Mouse (Mus musculus) heart, embryonic 10.5 days (tissue): ENCODE data around the gene Hes7. TPM values are rescaled to one million over a fixed set of nuclear protein-coding genes. Genes with fewer than 3 reads are reported as not detected.

Source experiments
- DNase-seq: peaks from one replicate; pipeline ENCODE4 v3.0.0-alpha.2; 2017; ENCODE audit warnings: low spot score
- H3K27ac ChIP-seq: fragments of 300-500 bp; sonication (generic); 2 replicates; pipeline ENCODE4 v1.5.1; 2016; ENCODE audit warnings: mild to moderate bottlenecking
- H3K27me3 ChIP-seq: fragments of 300-500 bp; sonication (generic); 2 replicates; pipeline ENCODE4 v1.6.1; 2016; ENCODE audit warnings: mild to moderate bottlenecking; ENCODE audit not compliant: poor library complexity, insufficient read depth, severe bottlenecking
- H3K36me3 ChIP-seq: fragments of 300-500 bp; sonication (generic); 2 replicates; pipeline ENCODE4 v1.6.1; 2016; ENCODE audit warnings: mild to moderate bottlenecking, moderate library complexity
- H3K4me1 ChIP-seq: fragments of 300-500 bp; sonication (generic); 2 replicates; pipeline ENCODE4 v1.6.1; 2016; ENCODE audit warnings: mild to moderate bottlenecking
- H3K4me3 ChIP-seq: fragments of 300-500 bp; sonication (generic); 2 replicates; pipeline ENCODE4 v1.5.1; 2016; ENCODE audit warnings: mild to moderate bottlenecking, moderate library complexity
- H3K9me3 ChIP-seq: fragments of 300-500 bp; sonication (generic); 2 replicates; pipeline ENCODE4 v1.6.1; 2016; ENCODE audit warnings: mild to moderate bottlenecking, moderate library complexity
- WGBS: fragments of 180-500 bp; shearing (Covaris S2); methylation state at CpG from one replicate; pipeline ENCODE4 v1.1.7; 2016; 5-methylcytosine and 5-hydroxymethylcytosine counted together
- polyA plus RNA-seq: library from polyadenylated mRNA; unstranded; fragments of >200 nt; fragmentation: Nextera tagmentation; extraction: Ambion mirVana; gene quantifications from 2 replicates; pipeline ENCODE4 v1.2.1, GENCODE M21; 2016

The Hes7 gene
- polyA plus RNA-seq, 1 experiment from 2014 or later: 0.63 TPM

DNA sequence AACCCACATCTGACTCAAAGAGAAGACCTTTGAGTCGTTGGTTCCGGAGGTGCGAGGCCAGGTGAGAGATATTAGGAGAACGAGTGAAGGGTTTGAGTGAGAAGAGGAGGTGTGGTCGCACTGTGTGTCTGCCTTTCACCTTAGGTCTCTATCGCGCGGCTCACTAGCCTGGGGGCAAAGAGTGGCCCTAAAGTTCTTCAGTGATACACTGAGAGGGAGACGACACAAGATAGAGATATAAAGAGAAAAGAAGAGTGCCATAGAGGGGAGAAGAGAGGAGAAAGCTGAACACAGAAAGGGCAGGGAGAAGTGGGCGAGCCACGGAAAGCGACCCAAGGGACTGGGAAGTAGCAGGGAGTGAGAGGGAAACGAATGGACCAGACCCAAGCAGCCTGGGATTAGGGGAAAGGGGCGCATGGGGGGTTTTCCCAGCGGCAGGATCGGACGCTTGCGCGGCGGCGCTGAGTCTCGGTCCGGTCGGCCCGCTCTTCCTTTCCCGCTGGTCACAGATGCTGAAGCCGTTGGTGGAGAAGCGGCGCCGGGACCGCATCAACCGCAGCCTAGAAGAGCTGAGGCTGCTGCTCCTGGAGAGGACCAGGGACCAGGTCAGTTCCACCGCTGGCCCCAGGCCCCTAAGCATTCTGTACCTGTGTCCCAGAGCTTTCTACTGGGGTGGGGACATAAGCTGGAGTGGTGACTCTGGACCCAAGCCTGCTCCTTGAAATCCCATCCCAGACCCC, 967 bp downstream of the Hes7 start:
- no peaks in the 10 kb centered on the region for H3K36me3 ChIP-seq
- DNase-seq: peak; percentile 83
- peaks cover 60% of the 10 kb centered on the region for H3K4me1 ChIP-seq
- H3K9me3 ChIP-seq: no peaks in the 10 kb centered on the region
- under 1% methylated on average over 33 of the region's 33 CpGs for WGBS
- peaks cover 8% of the 10 kb centered on the region for H3K27me3 ChIP-seq
- peak overlapping the region; percentile 88 for H3K27ac ChIP-seq
- peak overlapping the region; percentile 86 for H3K4me3 ChIP-seq

DNA sequence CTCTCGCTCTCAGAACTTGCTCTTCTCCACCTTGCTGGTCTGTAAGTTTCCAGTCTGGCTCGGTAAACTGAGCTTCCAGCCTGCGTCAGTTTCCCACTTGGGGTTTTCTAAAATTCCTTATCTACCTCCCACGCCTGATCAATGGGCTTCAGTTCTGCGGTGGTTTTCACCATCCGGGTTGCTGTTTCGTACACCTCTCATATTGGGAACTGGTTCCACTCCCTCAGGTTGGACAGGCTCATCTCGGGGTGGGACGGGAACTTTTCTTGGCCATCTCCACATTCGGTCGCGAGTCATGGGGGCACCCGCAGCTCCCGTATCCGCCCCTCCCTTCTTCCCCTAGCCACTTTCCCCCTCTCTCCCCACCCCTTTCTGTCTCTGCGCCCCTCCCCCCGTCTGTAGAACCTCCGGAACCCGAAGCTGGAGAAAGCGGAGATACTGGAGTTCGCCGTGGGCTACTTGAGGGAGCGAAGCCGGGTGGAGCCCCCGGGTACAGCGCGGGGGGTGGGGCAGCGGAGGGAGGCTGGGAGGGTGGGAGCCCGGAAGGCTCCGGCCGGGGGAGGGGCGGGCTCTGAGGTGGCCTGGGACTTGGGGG, 1.6 kb downstream of the Hes7 start:
- under 1% methylated on average over 32 of the region's 32 CpGs for WGBS
- Histone ChIP-seq H3K4me1 (peaks cover 64% of the 10 kb centered on the region), H3K4me3 (peak overlapping the region; percentile 86), H3K36me3 (no peaks in the 10 kb centered on the region), H3K27ac (peak overlapping the region; percentile 88), H3K9me3 (no peaks in the 10 kb centered on the region), H3K27me3 (peaks cover 1% of the 10 kb centered on the region; the same call in 1 of the 2 replicates)
- DNase-seq: peak; percentile 82

DNA sequence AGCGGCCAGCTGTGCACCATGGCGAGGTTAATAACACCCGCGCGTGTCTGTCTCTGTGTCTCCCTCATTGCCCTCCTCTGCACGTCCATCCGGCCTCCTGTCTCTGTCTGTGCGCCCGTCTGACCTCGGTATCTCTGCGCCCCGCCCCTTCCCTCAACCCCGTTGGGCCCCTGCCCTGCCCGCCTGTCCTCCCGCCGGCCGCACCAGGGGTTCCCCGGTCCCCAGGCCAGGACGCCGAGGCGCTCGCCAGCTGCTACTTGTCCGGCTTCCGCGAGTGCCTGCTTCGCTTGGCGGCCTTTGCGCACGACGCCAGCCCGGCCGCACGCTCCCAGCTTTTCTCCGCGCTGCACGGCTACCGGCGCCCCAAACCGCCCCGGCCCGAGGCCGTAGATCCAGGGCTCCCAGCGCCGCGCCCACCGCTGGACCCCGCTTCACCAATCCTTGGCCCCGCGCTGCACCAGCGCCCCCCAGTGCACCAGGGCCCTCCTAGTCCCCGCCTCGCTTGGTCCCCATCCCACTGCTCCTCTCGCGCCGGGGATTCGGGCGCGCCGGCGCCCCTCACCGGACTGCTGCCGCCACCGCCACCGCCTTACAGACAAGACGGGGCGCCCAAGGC, 2.2 kb downstream of the Hes7 start, which contains the start of gene 9130213A22Rik:
TSS of gene 9130213A22Rik (minus strand) at position 254 of the 616 bp plus-strand sequence.
- Histone ChIP-seq H3K27ac (peak within 1 kb of the TSS; percentile 88), H3K4me1 (peaks cover 60% of the 10 kb centered on the region), H3K36me3 (no peaks in the 10 kb centered on the region), H3K9me3 (no peaks in the 10 kb centered on the region), H3K27me3 (peaks cover 5% of the 10 kb centered on the region; the same call in 1 of the 2 replicates), H3K4me3 (peak within 1 kb of the TSS; percentile 86)
- peak; percentile 96 for DNase-seq
- WGBS: 1% methylated on average over 63 of the region's 66 CpGs

DNA sequence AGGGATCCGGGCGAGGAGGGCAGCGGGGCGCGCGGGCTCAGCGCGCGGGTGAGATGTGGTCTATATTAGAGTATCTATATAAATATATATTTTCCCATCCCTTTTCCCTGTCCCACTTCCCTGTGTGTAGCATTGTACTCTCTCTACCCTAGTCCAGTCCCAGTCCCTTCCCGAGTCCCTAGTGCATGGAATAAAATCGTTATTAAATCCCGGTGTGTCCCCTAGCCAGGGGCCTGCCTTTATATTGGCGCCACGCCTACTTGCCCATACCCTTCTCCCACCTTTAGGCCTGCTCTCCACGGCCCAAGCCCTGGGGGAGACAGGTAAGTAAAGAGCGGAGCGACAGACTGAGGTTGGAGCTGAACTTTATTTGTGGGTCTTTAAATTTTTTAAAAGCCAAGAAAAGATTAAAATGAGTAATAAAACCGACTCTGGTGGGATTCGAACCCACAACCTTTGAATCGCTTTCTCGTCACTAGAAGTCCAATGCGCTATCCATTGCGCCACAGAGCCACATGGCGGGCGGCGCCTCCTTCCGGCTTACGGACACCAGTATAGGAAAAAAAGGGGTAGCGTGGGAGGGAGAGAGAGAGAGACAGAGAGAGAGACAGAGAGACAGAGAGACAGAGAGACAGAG, 3.0 kb downstream of the Hes7 start:
- Histone ChIP-seq H3K27ac (peak overlapping the region; percentile 88), H3K36me3 (no peaks in the 10 kb centered on the region), H3K4me1 (peaks cover 59% of the 10 kb centered on the region), H3K27me3 (peaks cover 11% of the 10 kb centered on the region; the same call in 1 of the 2 replicates), H3K4me3 (peak overlapping the region; percentile 86), H3K9me3 (no peaks in the 10 kb centered on the region)
- under 1% methylated on average over 29 of the region's 29 CpGs for WGBS
- peak; percentile 95 for DNase-seq

DNA sequence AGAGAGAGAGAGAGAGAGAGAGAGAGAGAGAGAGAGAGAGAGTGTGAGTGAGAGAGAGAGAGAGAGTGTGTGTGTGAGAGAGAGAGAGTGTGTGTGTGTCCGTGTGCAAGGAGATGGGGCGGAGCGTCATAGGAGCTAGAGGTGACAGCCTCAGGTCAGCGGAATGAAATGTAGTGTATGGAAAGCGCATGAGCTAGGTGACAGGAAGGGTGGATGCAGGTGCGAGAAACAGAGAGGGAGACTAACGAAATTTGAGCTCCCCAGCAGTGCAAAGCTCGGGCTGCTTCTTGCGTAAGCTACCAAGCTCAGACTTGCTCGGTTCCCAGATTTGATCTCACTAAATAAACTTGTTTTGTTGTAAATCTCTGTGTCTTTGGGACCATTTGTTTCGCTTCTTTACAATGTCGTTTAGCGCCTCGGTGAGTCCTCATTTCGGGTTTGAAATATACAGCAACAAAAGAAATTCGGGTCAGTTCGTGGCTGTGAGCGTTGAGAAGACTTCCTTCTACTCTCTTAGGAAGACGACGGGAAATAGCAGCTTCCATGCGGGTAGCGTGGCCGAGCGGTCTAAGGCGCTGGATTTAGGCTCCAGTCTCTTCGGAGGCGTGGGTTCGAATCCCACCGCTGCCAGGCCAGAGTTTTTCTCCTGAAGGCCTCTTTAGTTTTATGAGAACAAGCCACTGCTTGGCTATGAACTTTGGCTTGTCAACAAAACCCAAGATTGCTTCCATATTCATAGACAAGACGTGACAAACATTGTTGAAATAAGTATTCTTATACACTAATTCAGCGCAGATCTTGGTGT, 3.7 kb downstream of the Hes7 start:
- Histone ChIP-seq H3K27me3 (peaks cover 11% of the 10 kb centered on the region; the same call in 1 of the 2 replicates), H3K36me3 (no peaks in the 10 kb centered on the region), H3K27ac (peak overlapping the region; percentile 65; the same call in 1 of the 2 replicates), H3K4me1 (peaks cover 58% of the 10 kb centered on the region), H3K4me3 (peak overlapping the region; percentile 86), H3K9me3 (no peaks in the 10 kb centered on the region)
- peak; percentile 96 for DNase-seq
- WGBS: under 1% methylated on average over 31 of the region's 31 CpGs

DNA sequence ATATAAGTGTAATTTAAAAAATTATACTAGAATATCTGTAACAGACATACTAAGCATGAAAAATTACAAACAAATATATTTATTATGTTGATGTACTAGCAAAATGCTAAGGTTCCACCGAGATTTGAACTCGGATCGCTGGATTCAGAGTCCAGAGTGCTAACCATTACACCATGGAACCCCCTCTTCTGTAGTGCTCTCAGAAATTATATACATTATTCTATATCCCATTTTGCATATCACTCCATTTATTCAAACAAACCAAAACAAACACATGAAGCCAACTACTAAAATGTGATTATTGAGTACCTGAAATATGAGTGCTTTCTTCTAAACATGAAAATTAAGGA, 4.3 kb downstream of the Hes7 start:
- H3K27me3 ChIP-seq: peaks cover 11% of the 10 kb centered on the region; the same call in 1 of the 2 replicates
- no peak overlapping the region for H3K27ac ChIP-seq
- WGBS: 0% methylated on average over 3 of the region's 3 CpGs
- peaks cover 52% of the 10 kb centered on the region for H3K4me1 ChIP-seq
- no peak for DNase-seq
- no peaks in the 10 kb centered on the region for H3K36me3 ChIP-seq
- H3K9me3 ChIP-seq: no peaks in the 10 kb centered on the region
- H3K4me3 ChIP-seq: peak overlapping the region; percentile 86

DNA sequence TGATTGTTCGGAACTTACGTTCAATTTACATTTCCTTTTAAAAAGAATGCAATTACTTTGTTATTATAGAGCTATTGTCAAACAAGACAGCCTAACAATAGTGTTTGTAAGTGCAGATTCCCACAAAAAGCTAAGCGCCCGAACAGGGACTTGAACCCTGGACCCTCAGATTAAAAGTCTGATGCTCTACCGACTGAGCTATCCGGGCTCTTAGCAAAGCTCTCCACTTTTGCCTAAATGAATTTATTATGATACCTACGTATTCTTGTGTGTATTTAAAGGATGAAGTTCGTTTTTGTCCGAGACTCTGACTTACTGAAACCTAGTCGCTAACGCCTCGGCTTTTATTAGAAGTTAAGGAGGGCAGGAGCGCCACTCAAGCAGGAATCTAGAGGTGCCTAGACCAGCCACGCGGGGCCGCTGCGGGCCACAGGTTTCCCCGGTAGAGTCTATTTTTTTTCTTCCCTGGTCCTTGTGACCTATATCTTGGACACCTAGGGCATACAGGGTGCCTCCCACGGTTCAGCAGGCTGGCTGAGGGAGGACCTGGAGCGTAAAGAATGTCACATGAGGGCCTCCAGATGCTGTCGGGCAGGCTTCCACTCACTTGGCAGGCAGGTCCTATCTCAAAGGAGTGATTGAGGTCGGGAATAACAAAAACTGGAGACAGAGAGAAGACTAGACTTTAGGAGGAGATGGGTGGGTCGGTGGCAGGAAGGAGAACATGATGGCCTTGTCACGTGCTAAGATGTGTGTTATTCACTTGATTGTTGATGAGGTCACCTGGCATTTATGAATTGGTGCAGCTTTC, 5.0 kb downstream of the Hes7 start:
- peak; percentile 94 for DNase-seq
- Histone ChIP-seq H3K9me3 (no peaks in the 10 kb centered on the region), H3K27ac (peak overlapping the region; percentile 80; the same call in 1 of the 2 replicates), H3K27me3 (peaks cover 11% of the 10 kb centered on the region; the same call in 1 of the 2 replicates), H3K4me1 (peaks cover 44% of the 10 kb centered on the region), H3K4me3 (peak overlapping the region; percentile 67), H3K36me3 (no peaks in the 10 kb centered on the region)
- WGBS: under 1% methylated on average over 24 of the region's 24 CpGs

DNA sequence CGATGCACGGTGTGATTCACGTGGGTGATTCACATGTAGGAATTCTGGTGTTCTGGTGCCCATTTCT, 5.5 kb downstream of the Hes7 start, which contains the start of gene Aloxe3:
TSS of gene Aloxe3 (plus strand) at position 45 of the 67 bp plus-strand sequence.
- Histone ChIP-seq H3K27me3 (peaks cover 11% of the 10 kb centered on the region; the same call in 1 of the 2 replicates), H3K4me3 (peak within 1 kb of the TSS; percentile 67), H3K9me3 (no peaks in the 10 kb centered on the region), H3K27ac (peak within 1 kb of the TSS; percentile 80; the same call in 1 of the 2 replicates), H3K36me3 (no peaks in the 10 kb centered on the region), H3K4me1 (peaks cover 40% of the 10 kb centered on the region)
- WGBS: 1% methylated on average over 3 of the region's 3 CpGs
- no peak for DNase-seq

DNA sequence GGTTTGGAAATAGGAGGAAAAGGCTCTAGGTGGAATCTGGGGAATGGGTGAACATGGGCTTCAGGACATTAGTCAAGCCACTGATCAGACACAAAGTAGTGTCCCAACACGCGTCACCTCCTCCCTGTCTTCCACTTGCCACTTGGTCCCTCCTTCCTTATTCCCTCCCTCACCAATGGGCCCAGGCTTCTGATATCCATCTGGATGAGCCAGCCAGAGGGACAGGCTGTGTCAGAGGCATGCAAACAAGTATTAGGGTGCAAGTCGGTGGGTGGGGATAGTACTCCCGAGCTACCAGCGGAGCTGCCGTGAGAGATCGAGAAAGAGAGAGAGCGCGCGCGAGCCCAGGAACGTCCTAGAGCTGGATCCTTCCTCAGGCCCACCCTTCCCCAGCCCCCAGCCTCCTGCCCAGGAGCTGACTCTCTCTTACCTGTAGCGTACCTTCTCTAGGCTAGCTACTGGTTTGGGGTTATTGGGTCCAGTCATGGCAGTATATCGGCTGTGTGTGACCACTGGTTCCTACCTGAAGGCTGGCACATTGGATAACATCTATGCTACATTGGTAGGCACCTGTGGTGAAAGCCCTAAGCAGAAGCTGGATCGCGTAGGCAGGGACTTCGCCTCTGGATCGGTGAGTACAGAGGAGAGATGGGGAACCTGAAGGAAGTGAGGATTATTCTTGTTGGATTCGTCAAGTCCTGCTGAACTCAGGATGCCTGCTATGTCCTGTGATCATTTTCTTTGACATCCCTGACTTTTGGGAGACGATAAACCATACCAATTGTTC, 5.9 kb downstream of the Hes7 start:
- Histone ChIP-seq H3K36me3 (no peaks in the 10 kb centered on the region), H3K4me3 (peak overlapping the region; percentile 67), H3K9me3 (no peaks in the 10 kb centered on the region), H3K4me1 (peaks cover 35% of the 10 kb centered on the region), H3K27me3 (peaks cover 11% of the 10 kb centered on the region; the same call in 1 of the 2 replicates), H3K27ac (peak overlapping the region; percentile 80; the same call in 1 of the 2 replicates)
- DNase-seq: no peak
- 16% methylated on average over 20 of the region's 20 CpGs for WGBS

DNA sequence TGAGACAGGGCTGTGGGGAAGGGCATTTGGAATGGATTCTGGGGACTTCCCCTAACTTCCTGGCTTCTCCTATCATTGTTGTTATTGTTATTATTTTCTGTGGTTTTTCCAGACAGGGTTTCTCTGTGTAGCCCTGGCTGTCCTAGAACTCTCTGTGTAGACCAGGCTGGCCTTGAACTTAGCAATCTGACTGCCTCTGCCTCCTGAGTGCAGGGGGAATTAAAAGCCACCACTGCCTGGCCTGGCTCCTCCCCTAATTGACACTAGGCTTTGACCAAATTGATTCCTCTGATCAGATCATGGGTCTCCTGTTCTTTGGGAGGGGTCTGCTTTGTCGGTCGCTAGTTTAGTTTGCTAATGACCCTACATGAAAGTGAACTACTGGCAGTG, 6.5 kb downstream of the Hes7 start:
- DNase-seq: no peak
- peaks cover 13% of the 10 kb centered on the region; the same call in 1 of the 2 replicates for H3K27me3 ChIP-seq
- WGBS: 38% methylated on average over 2 of the region's 2 CpGs

DNA sequence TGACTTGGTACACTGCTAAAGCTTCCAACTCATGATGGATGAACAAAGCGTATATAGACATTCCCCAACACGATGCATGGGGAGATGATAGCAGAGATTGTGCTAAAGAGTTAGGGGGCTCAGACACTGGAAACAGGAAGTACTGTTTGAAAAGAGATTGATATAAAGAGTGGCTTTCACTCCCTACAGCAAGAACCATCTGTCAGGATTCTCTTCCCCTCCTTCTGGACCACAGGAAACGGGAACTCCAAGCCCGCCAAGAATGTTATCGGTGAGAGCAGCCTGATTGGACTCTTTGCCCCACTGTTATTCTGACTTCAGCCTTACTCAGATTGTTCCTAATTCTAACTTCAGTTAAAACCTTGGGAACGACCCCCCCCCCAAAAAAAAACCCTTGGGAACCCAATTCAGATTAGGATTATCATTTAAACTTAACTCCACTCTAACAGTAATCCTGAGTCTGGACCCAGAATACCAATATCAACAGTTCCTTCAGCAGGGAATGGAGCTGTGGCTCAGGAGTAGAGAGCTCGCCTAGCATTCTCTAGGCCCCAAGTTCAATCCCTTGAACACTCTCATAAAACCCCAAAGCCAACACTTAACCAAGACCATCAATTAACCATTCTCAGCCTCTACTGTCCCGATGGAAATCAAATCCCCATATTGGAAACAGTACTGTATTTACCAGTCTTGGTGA, 8.4 kb downstream of the Hes7 start:
- no peak overlapping the region for H3K27ac ChIP-seq
- peaks cover 29% of the 10 kb centered on the region for H3K27me3 ChIP-seq
- no peak overlapping the region for H3K4me3 ChIP-seq
- no peaks in the 10 kb centered on the region for H3K36me3 ChIP-seq
- DNase-seq: no peak
- H3K4me1 ChIP-seq: peaks cover 20% of the 10 kb centered on the region
- H3K9me3 ChIP-seq: no peaks in the 10 kb centered on the region
- 57% methylated on average over 8 of the region's 8 CpGs for WGBS

More for the DNA sequence above, 6.5 kb downstream of the Hes7 start:
- Histone ChIP-seq H3K27ac (no peak overlapping the region), H3K4me1 (peaks cover 30% of the 10 kb centered on the region), H3K9me3 (no peaks in the 10 kb centered on the region), H3K36me3 (no peaks in the 10 kb centered on the region), H3K4me3 (peak overlapping the region; percentile 67; the same call in 1 of the 2 replicates)
